Mouse (Mus musculus) adrenal gland, adult 18-20 months (tissue): Measurements from ENCODE around the gene Iqcj. TPM values are rescaled to one million over a fixed set of nuclear protein-coding genes. Genes with fewer than 3 reads are reported as not detected.
"Not testable (repeated sequence)": the region's sequence is repeated elsewhere in the genome, so short reads cannot be mapped to it uniquely, and the experiment has no call there.

Source experiments
- DNase-seq, 2 experiments: peaks; one replicate each; pipeline ENCODE4 v3.0.0; 2021 to 2022; ENCODE audit warnings: low spot score in 2 of 2
- total RNA-seq, 2 experiments: library from RNA; stranded (reverse); gene quantifications; 1 replicate in 1 of 2; 2 replicates in 1 of 2; pipeline ENCODE4 v1.2.3; 2021

Iqcj gene
- total RNA-seq, 2 experiments from 2014 or later: not detected

GRCm38 (mm10) chr3:68071395-68072386, 179.7 kb downstream of the Iqcj start:
- no peak for DNase-seq

- DNase-seq: no peak
These were observed 185.4 kb downstream of the Iqcj start for GRCm38 (mm10) chr3:68077406-68077805.

- DNase-seq: no peak
These were observed 193.0 kb downstream of the Iqcj start for GRCm38 (mm10) chr3:68085024-68085423.

- DNase-seq: no peak
These were observed 200.1 kb downstream of the Iqcj start for GRCm38 (mm10) chr3:68092108-68092507.

- DNase-seq: no peak
These were observed 204.9 kb downstream of the Iqcj start for GRCm38 (mm10) chr3:68096724-68097431.

- not testable (repeated sequence) for DNase-seq
These were observed 207.5 kb downstream of the Iqcj start for GRCm38 (mm10) chr3:68099561-68099960.

- no peak for DNase-seq
These were observed 209.3 kb downstream of the Iqcj start for GRCm38 (mm10) chr3:68101343-68101742.

- DNase-seq: no peak
These were observed 213.2 kb downstream of the Iqcj start for GRCm38 (mm10) chr3:68105081-68105685.

Other genes starting within 250 kb of the Iqcj start
- not detected for gene Iqschfp, start within 50 bp of the Iqcj start, total RNA-seq
- gene Schip1, start 172.6 kb downstream of the Iqcj start, total RNA-seq: 10 to 100 TPM in 1 of 2 experiments, 1 to 10 TPM in 1; 7.1 to 10.1 TPM